Mouse (Mus musculus) layer of hippocampus, adult 9-10 months (tissue): ENCODE data around the gene Dag1.
"Not testable (repeated sequence)": the region's sequence is repeated elsewhere in the genome, so short reads cannot be mapped to it uniquely, and the experiment has no call there.

Experiments
- DNase-seq: peaks from one replicate; pipeline ENCODE4 v3.0.0; 2022; ENCODE audit warnings: low spot score

Gene Dag1

GRCm38 (mm10) chr9:108263690-108264190, at the start of gene Dag1:
Gene Dag1 (minus strand): TSS chr9:108263958.
- DNase-seq = peak; percentile 85

GRCm38 (mm10) chr9:108308141-108308540, 44.4 kb upstream of the Dag1 start:
- no peak for DNase-seq

- no peak for DNase-seq
Observed at GRCm38 (mm10) chr9:108307021-108307807, 43.5 kb upstream of the Dag1 start.

- no peak for DNase-seq
Observed at GRCm38 (mm10) chr9:108306571-108306980, 42.8 kb upstream of the Dag1 start.

DNA sequence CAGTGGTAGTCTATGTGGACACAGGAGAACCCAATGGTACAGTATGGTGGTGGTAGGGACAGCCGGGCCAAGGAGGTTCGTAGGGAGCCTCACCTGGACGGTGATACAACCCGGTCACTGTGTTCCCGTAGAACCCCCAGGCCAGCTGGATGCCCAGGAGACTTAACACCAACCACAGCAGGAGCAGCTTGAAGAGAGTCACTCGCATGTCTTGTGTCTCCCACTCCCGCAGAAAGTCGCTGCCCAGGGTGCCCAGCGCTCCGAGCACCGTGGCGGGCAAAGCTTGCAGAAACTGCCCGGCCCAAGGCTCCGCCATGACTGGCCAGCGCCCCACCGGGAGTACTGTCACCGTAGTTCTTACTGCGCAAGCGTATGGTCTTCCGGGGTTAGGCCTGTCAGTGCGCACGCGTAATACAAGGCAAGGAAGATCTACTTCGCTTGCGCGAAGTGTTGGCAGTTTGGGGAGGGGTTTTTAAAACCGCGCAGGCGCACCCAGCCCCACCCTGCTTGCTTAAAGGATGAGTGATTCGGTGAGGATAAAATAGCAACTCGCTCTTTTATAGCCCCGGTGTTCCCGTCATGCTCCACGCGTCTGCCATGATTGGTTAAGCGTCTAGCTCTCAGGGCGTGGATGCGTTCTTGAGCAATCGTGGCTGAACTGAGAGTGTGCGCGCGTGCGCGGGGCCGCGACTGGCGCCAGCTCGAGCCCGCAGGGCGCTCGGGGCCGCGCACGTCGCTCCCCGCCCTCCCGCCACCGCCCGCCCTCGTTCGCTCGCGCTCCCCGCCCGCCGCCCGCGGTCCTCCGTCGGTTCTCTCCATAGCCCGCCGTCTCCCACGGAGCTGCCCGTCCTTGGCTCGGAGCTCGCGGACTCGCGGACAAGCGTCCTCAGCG, 42.1 kb upstream of the Dag1 start, which contains the start of the genes Rhoa and Tcta:
Gene Rhoa (plus strand): TSS at position 501 of the 892 bp plus-strand sequence.
Gene Tcta (minus strand): TSS at position 532 of the 892 bp plus-strand sequence.
- DNase-seq = peak; percentile 99

GRCm38 (mm10) chr9:108305170-108305569, 41.4 kb upstream of the Dag1 start:
- no peak for DNase-seq

DNA sequence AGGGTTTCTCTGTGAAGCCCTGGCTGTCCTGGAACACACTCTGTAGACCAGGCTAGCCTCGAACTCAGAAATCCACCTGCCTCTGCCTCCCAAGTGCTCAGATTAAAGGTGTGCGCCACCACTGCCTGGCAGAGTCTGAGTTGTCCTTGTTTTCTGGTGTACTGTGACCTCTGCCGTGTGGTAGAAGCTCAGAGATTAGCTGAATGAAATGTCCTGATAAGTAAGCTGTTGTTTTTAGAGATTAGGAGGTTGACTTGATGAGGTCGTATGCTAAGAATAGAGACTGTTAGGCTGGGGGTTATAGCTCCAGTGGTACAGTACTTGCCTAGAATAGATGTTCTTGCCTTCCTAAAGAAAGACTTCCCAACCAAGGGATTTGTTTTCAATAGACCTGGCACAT, 41.0 kb upstream of the Dag1 start:
- DNase-seq = no peak

DNA sequence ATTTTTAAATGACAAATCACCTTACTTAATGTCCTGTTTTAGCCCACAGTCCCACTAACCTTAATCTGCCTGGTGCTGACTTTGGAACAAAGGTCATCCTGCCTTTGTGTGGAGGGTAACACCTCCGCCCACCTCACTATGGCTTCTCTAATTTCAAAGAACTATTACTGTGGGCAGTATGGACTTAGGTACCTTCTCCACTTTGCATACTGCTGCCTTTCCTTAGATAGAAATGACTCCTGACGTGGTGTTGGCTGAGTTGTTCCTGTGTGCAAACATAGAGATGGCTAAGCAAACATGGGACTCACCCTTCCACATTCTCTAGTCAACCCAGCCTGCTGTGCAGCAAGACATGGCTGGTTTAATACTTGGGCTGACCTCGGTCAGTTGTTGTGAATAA, 38.1 kb upstream of the Dag1 start:
- no peak for DNase-seq

- no peak for DNase-seq
Observed at GRCm38 (mm10) chr9:108296453-108297355, 32.9 kb upstream of the Dag1 start, which contains the start of gene Amt. Gene Amt (plus strand): TSS chr9:108296853.

- no peak for DNase-seq
Observed at GRCm38 (mm10) chr9:108290773-108291172, 27.0 kb upstream of the Dag1 start.

DNA sequence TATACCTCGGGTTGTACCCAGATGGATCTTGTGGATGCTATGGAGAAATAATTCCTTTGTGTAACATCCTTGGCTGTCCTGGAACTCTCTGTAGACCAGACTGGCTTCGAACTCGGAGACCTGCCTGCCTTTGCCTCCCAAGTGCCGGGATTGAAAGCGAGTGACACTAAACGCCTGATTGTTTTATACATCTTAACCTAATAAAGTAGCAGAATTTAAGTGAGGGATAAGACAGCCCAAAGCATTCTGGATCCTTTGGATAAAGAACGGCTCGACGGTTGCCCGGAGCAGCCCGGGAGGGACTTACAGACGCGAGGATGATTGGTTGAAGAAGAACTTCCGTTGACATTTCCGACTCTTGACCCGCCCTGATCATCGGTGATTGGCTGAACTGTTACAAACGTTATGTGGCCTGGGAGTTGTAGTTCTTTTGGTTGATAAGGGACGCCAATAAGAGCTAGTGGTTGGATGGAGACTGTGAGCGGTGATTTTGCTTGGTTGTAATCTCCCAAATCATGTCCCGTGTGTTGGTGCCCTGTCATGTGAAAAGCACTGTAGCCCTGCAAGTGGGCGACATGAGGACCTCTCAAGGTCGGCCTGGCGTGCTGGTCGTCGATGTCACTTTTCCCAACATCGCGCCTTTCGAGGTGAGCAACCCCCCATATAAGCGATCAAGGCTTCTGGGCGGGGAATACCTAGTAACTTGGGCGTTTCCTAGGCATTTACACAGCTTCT, 26.4 kb upstream of the Dag1 start, which contains the start of gene Nicn1:
Gene Nicn1 (plus strand): TSS at position 414 of the 735 bp plus-strand sequence.
- peak; percentile 97 for DNase-seq

- no peak for DNase-seq
Observed at GRCm38 (mm10) chr9:108289347-108289746, 25.6 kb upstream of the Dag1 start.

DNA sequence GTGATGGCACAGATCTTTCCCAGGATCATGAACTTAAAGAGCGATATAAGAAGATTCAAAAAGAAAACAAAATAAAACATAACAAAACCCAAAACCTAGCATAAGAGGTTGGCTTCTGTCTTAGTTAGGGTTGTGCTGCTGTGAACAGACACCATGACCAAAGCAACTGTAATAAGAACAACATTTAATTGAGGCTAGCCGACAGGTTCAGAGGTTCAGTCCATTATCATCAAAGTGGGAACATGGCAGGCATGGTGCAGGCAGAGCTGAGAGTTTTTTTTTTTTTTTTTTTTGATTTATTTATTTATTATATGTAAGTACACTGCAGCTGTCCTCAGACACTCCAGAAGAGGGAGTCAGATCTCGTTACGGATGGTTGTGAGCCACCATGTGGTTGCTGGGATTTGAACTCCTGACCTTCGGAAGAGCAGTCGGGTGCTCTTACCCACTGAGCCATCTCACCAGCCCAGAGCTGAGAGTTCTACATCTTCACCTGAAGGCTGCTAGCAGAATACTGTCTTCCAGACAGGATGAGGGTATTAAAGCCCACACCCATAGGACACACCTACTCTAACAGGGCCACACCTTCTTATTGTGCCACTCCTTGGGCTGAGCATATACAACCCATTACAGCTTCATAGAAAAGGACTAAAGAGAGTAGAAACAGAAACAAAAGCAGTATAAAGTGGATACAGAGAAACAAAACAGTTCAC, 23.9 kb upstream of the Dag1 start:
- DNase-seq = not testable (repeated sequence)

- DNase-seq = peak; percentile 69
Observed at GRCm38 (mm10) chr9:108284410-108284809, 20.7 kb upstream of the Dag1 start.

GRCm38 (mm10) chr9:108280071-108280828, 16.5 kb upstream of the Dag1 start:
- no peak for DNase-seq

DNA sequence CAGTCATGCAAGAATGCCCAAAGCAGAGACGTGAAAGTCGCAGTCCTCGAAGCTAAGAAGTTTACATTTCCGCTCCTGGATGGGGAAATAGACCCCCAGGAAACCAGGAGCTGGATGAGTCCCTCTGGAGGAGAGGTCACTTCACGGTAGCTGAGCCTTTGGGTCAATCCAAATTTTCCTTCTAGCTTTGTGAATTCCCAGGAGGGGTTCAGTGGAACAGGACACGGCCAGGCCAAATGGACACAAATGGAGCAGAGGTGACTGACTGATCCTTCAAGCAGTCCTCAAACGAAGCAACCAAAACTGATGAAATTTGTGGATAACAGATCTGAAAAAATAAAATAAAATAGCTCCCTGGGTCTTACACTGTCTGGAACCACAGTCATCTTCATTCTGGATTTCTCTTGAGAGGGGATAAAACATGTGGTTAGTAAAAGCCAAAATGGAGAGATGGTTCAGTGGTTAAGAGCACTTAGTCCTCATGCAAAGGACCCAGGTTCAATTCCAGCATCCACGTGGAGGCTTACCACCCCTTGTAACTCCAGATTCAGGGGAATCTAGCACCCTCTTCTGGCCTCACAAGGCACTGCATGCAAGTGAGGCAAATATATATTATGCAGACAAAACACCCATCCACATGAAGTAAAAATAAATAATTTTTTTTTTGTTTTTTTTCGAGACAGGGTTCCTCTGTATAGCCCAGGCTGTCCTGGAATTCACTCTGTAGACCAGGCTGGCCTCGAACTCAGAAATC, 15.1 kb upstream of the Dag1 start:
- no peak for DNase-seq

DNA sequence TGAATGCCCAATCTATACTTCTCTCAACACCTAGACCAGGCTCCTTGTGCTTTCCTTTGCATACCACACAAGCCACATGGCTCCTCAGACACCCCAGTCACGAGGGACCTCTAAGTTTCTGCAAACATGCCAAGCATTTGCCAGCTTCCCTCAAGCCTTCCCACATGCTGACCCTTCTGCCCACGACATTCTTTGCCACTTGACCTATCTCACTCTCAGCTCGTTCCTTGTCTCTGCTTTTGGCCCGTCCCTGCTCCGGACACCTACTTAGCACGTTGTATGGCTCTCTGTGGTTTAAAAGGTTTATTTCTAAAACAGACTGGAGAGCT, 11.5 kb upstream of the Dag1 start:
- no peak for DNase-seq

- no peak for DNase-seq
Observed at GRCm38 (mm10) chr9:108274476-108275330, 10.9 kb upstream of the Dag1 start.
